Mouse (Mus musculus) forebrain, embryonic 11.5 days (tissue): ENCODE data around the gene Prm1. TPM values are rescaled to one million over a fixed set of nuclear protein-coding genes. Genes with fewer than 3 reads are reported as not detected.
A peak's percentile ranks its signal among the peaks of the same experiment; 100 is the strongest.

Experiments used
- ATAC-seq: fragments of 200-750 bp; cut with Nextera tagmentation; replicated peaks from 2 replicates; pipeline ENCODE4 v1.8.0; 2017; ENCODE audit warnings: moderate TSS enrichment; ENCODE audit not compliant: low FRiP score
- DNase-seq: peaks from one replicate; pipeline ENCODE4 v3.0.0-alpha.2; 2017; ENCODE audit warnings: low spot score
- H3K27ac ChIP-seq: fragments of 300-500 bp; sonication (generic); 2 replicates; pipeline ENCODE4 v1.5.1; 2014; ENCODE audit warnings: low read depth, low read length
- H3K27me3 ChIP-seq: fragments of 300-500 bp; sonication (generic); 2 replicates; pipeline ENCODE4 v1.6.1; 2014; ENCODE audit warnings: mild to moderate bottlenecking, low read length, mixed read lengths; ENCODE audit not compliant: control insufficient read depth, insufficient read depth
- H3K36me3 ChIP-seq: fragments of 300-500 bp; sonication (generic); 2 replicates; pipeline ENCODE4 v1.6.1; 2014; ENCODE audit warnings: mild to moderate bottlenecking, low read length, moderate library complexity, mixed read lengths; ENCODE audit not compliant: control insufficient read depth, insufficient read depth
- H3K4me1 ChIP-seq: fragments of 300-500 bp; sonication (generic); replicated peaks from 2 replicates; pipeline ENCODE4 v1.6.1; 2014; ENCODE audit warnings: low read length, mixed read lengths; ENCODE audit not compliant: control insufficient read depth, insufficient read depth
- H3K4me2 ChIP-seq: fragments of 300-500 bp; sonication (generic); 2 replicates; pipeline ENCODE4 v1.6.1; 2014; ENCODE audit warnings: low read depth, mild to moderate bottlenecking, low read length, moderate library complexity, mixed read lengths; ENCODE audit not compliant: severe bottlenecking
- H3K4me3 ChIP-seq: fragments of 300-500 bp; sonication (generic); 2 replicates; pipeline ENCODE4 v1.5.1; 2014; ENCODE audit warnings: low read depth, low read length
- H3K9ac ChIP-seq: fragments of 300-500 bp; sonication (generic); 2 replicates; pipeline ENCODE4 v1.6.1; 2014; ENCODE audit warnings: low read length
- H3K9me3 ChIP-seq: fragments of 300-500 bp; sonication (generic); 2 replicates; pipeline ENCODE4 v1.6.1; 2016; ENCODE audit warnings: low read length, mixed read lengths; ENCODE audit not compliant: control insufficient read depth
- WGBS: fragments of 180-500 bp; shearing (Covaris S2); extraction: QIAGEN DNeasy Blood & Tissue Kit; methylation state at CpG from one replicate; pipeline ENCODE4 v1.1.7; 2014; 5-methylcytosine and 5-hydroxymethylcytosine counted together
- polyA plus RNA-seq: library from polyadenylated mRNA; unstranded; fragments of >200 nt; fragmentation: Nextera tagmentation; extraction: Ambion mirVana; gene quantifications from 2 replicates; pipeline ENCODE4 v1.2.1, GENCODE M21; 2014

Prm1 gene
- polyA plus RNA-seq, 1 experiment from 2014 or later = not detected

DNA sequence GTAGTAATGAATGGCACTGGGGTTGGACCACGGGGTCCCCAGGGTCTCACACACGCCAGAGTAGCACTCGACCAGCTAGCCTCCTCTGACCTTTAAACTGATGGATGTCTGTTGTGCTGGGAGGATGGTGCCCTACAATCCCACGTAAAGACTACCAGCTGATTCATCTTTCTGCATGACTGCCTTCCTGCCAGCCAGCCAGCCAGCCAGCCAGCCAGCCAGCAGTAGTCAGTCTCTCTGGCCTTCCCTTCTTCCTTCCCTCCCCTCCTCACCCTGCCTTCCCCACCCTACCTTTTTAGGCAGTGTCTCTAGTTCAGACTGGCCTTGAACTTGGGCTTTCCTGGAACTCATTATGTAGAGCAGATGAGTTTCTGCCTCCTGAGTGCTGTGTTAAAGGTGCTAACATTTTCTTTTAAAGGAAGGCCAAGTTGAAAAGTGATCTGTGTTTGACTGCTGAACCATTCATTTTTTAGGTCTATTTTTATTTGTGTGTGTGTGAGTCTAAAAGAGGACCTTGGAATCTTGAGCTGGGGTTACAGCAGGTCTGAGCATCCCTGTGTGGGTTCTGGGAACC is 36.7 kb upstream of the Prm1 start:
- Histone ChIP-seq H3K27ac (no peak overlapping the region), H3K4me3 (no peak overlapping the region), H3K4me2 (no peak overlapping the region), H3K9me3 (no peaks in the 10 kb centered on the region), H3K36me3 (no peaks in the 10 kb centered on the region), H3K27me3 (no peaks in the 10 kb centered on the region), H3K4me1 (peaks cover 7% of the 10 kb centered on the region; the same call in 1 of the 2 replicates), H3K9ac (no peak overlapping the region)
- WGBS = 72% methylated on average over 4 of the region's 4 CpGs
- DNase-seq (no peak), ATAC-seq (no peak)

DNA sequence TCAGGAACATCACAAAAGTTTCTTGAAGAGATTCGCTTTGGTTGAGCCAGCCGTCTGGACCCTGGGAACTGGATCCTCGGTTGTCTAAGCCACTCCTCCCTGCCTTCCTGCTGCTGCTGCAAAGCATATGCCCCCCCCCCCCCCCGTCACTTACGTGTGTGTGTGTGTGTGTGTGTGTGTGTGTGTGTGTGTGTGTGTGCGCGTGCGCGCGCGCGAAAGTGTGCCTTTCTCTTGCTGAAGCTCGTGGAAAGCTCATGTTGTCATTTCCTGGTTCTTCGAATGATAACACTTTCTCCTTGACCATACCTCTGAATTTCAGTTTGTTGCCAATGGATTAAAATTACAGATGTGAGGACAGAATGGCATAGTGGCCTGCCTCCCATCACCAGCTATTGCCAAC is 34.4 kb upstream of the Prm1 start:
- WGBS = 95% methylated on average over 12 of the region's 14 CpGs
- ATAC-seq (no peak), DNase-seq (no peak)
- Histone ChIP-seq H3K9ac (no peak overlapping the region), H3K9me3 (no peaks in the 10 kb centered on the region), H3K4me3 (no peak overlapping the region), H3K4me1 (peaks cover 7% of the 10 kb centered on the region; the same call in 1 of the 2 replicates), H3K27me3 (no peaks in the 10 kb centered on the region), H3K27ac (no peak overlapping the region), H3K4me2 (no peak overlapping the region), H3K36me3 (no peaks in the 10 kb centered on the region)

- Histone ChIP-seq H3K36me3 (no peaks in the 10 kb centered on the region), H3K4me1 (peaks cover 4% of the 10 kb centered on the region; the same call in 1 of the 2 replicates), H3K4me3 (no peak overlapping the region), H3K27me3 (no peaks in the 10 kb centered on the region), H3K9ac (no peak overlapping the region), H3K27ac (no peak overlapping the region), H3K9me3 (no peaks in the 10 kb centered on the region), H3K4me2 (no peak overlapping the region)
- DNase-seq = no peak
- ATAC-seq = no peak
- 60% methylated on average over 10 of the region's 10 CpGs for WGBS
Observed at GRCm38 (mm10) chr16:10838487-10839245, 33.0 kb upstream of the Prm1 start.

- ATAC-seq (no peak), DNase-seq (no peak)
- Histone ChIP-seq H3K27me3 (no peaks in the 10 kb centered on the region), H3K4me2 (no peak overlapping the region), H3K9ac (no peak overlapping the region), H3K36me3 (no peaks in the 10 kb centered on the region), H3K4me3 (no peak overlapping the region), H3K27ac (no peak overlapping the region), H3K4me1 (peaks cover 4% of the 10 kb centered on the region; the same call in 1 of the 2 replicates), H3K9me3 (no peaks in the 10 kb centered on the region)
- 79% methylated on average over 1 of the region's 1 CpGs for WGBS
Observed at GRCm38 (mm10) chr16:10837903-10838302, 32.3 kb upstream of the Prm1 start.

GRCm38 (mm10) chr16:10837250-10837649 is 31.6 kb upstream of the Prm1 start:
- Histone ChIP-seq H3K4me2 (no peak overlapping the region), H3K27me3 (no peaks in the 10 kb centered on the region), H3K9me3 (no peaks in the 10 kb centered on the region), H3K36me3 (no peaks in the 10 kb centered on the region), H3K4me1 (peaks cover 4% of the 10 kb centered on the region; the same call in 1 of the 2 replicates), H3K27ac (no peak overlapping the region), H3K4me3 (no peak overlapping the region), H3K9ac (no peak overlapping the region)
- no peak for ATAC-seq
- no peak for DNase-seq
- WGBS = 88% methylated on average over 3 of the region's 3 CpGs

- Histone ChIP-seq H3K4me3 (no peak overlapping the region), H3K27ac (no peak overlapping the region), H3K27me3 (no peaks in the 10 kb centered on the region), H3K9me3 (no peaks in the 10 kb centered on the region), H3K36me3 (no peaks in the 10 kb centered on the region), H3K9ac (no peak overlapping the region), H3K4me1 (peaks cover 4% of the 10 kb centered on the region; the same call in 1 of the 2 replicates), H3K4me2 (no peak overlapping the region)
- WGBS = 95% methylated on average over 3 of the region's 3 CpGs
- DNase-seq = no peak
- ATAC-seq = no peak
Observed at GRCm38 (mm10) chr16:10836388-10836787, 30.7 kb upstream of the Prm1 start.

DNA sequence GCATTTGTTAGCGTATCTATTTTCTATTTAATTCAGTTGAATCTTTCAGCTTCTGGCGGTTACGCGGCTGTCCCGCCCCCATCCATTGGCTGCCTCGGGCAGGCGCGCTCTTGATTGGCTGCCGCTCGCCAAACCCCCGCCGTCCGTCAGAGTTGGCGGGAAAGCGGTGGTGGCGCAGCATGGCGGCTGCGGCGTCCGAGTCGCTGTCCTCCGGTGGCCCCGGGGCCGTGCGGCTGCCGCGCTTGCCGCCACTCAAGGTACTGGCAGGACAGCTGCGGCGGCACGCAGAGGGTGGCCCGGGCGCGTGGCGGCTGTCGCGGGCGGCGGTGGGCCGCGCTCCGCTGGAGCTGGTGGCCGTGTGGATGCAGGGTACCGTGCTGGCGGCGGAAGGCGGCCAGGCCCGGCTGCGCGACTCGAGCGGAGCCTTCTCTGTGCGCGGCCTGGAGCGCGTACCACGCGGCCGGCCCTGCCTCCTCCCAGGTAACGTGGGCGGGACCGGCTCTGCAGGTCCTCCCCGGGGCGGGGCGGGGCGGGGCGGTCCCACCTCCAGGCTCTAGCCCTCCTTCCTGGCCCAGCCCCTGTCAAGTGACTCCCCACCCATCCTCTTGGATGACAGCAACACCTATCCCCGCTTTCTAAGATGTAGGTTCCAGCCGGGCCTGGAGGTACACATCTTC is 29.4 kb upstream of the Prm1 start, which contains the start of gene Rmi2:
Rmi2 (plus strand) TSS at position 149 of the 677 bp plus-strand sequence.
- H3K27me3 ChIP-seq = no peaks in the 10 kb centered on the region
- no peaks in the 10 kb centered on the region for H3K36me3 ChIP-seq
- H3K4me1 ChIP-seq = peaks cover 4% of the 10 kb centered on the region; the same call in 1 of the 2 replicates
- peak; percentile 94 for DNase-seq
- peak within 1 kb of the TSS; percentile 75 for H3K4me3 ChIP-seq
- WGBS = 1% methylated on average over 69 of the region's 69 CpGs
- peak; percentile 94 for ATAC-seq
- no peaks in the 10 kb centered on the region for H3K9me3 ChIP-seq
- H3K9ac ChIP-seq = peak within 1 kb of the TSS; percentile 89
- H3K27ac ChIP-seq = peak within 1 kb of the TSS; percentile 64; the same call in 1 of the 2 replicates
- peak within 1 kb of the TSS; percentile 90 for H3K4me2 ChIP-seq

GRCm38 (mm10) chr16:10834542-10834910 is 28.9 kb upstream of the Prm1 start:
- ATAC-seq = no peak
- H3K27ac ChIP-seq = no peak overlapping the region
- peaks cover 4% of the 10 kb centered on the region; the same call in 1 of the 2 replicates for H3K4me1 ChIP-seq
- no peaks in the 10 kb centered on the region for H3K27me3 ChIP-seq
- WGBS = 10% methylated on average over 12 of the region's 12 CpGs
- H3K9me3 ChIP-seq = no peaks in the 10 kb centered on the region
- no peak for DNase-seq
- H3K4me2 ChIP-seq = peak overlapping the region; percentile 90
- no peaks in the 10 kb centered on the region for H3K36me3 ChIP-seq
- H3K4me3 ChIP-seq = peak overlapping the region; percentile 75
- H3K9ac ChIP-seq = peak overlapping the region; percentile 89
